Mouse (Mus musculus) cortical plate, adult 2 months (tissue): ENCODE data around the gene Spata25. TPM values are rescaled to one million over a fixed set of nuclear protein-coding genes. Genes with fewer than 3 reads are reported as not detected.

Experiments
- H3K27ac ChIP-seq: fragments of 200-500 bp; 2 replicates; pipeline ENCODE4 v1.5.1; 2012; ENCODE audit warnings: low read length, control low read depth, inconsistent platforms; ENCODE audit not compliant: insufficient read depth
- H3K4me1 ChIP-seq: fragments of 200-500 bp; 2 replicates; pipeline ENCODE4 v1.6.1; 2011; ENCODE audit warnings: low read length; ENCODE audit not compliant: control insufficient read depth, insufficient read depth
- H3K4me3 ChIP-seq: fragments of 200-500 bp; 2 replicates; pipeline ENCODE4 v1.5.1; 2011; ENCODE audit warnings: mild to moderate bottlenecking, low read length, control low read depth; ENCODE audit not compliant: insufficient read depth
- CTCF ChIP-seq: fragments of 200-500 bp; IDR thresholded peaks from 2 replicates; pipeline ENCODE4 v1.5.1; 2011; ENCODE audit warnings: mild to moderate bottlenecking, control low read depth, low read length; ENCODE audit not compliant: insufficient read depth; ENCODE audit errors: extremely low read depth
- POLR2A ChIP-seq: fragments of 200-500 bp; IDR thresholded peaks from 2 replicates; pipeline ENCODE4 v1.6.1; 2011; ENCODE audit warnings: mild to moderate bottlenecking, low read length, control low read depth; ENCODE audit not compliant: insufficient read depth; ENCODE audit errors: extremely low read depth
- polyA plus RNA-seq: library from polyadenylated mRNA; depleted of rRNA; stranded (reverse); fragments of >200 nt; gene quantifications from 2 replicates; pipeline ENCODE4 v1.2.3, GENCODE M21; 2012

Gene Spata25
- polyA plus RNA-seq, 1 experiment, result 0.23 TPM

- Histone ChIP-seq H3K4me1 (peaks cover under 1% of the 10 kb centered on the region; the same call in 1 of the 2 replicates), H3K27ac (no peak overlapping the region), H3K4me3 (no peak overlapping the region)
- no peak for TF ChIP-seq CTCF
- TF ChIP-seq POLR2A, result no peak
Measured at GRCm38 (mm10) chr2:164831029-164831428, 2.7 kb upstream of the Spata25 start.

- Histone ChIP-seq H3K27ac (no peak overlapping the region), H3K4me3 (no peak overlapping the region), H3K4me1 (peaks cover 2% of the 10 kb centered on the region; the same call in 1 of the 2 replicates)
- TF ChIP-seq POLR2A (no peak), CTCF (no peak)
Measured at GRCm38 (mm10) chr2:164829090-164829489, 753 bp upstream of the Spata25 start.

GRCm38 (mm10) chr2:164827146-164827850 is 1.0 kb downstream of the Spata25 start:
- Histone ChIP-seq H3K4me1 (peaks cover 2% of the 10 kb centered on the region; the same call in 1 of the 2 replicates), H3K27ac (no peak overlapping the region), H3K4me3 (no peak overlapping the region)
- TF ChIP-seq CTCF (no peak), POLR2A (no peak)

GRCm38 (mm10) chr2:164825521-164825920 is 2.8 kb downstream of the Spata25 start:
- TF ChIP-seq CTCF (no peak), POLR2A (no peak)
- Histone ChIP-seq H3K4me3 (no peak overlapping the region), H3K27ac (no peak overlapping the region), H3K4me1 (peaks cover 2% of the 10 kb centered on the region; the same call in 1 of the 2 replicates)

- Histone ChIP-seq H3K4me1 (peaks cover 2% of the 10 kb centered on the region; the same call in 1 of the 2 replicates), H3K4me3 (no peak overlapping the region), H3K27ac (no peak overlapping the region)
- TF ChIP-seq POLR2A (no peak), CTCF (no peak)
Measured at GRCm38 (mm10) chr2:164823969-164824368, 4.4 kb downstream of the Spata25 start.

GRCm38 (mm10) chr2:164823181-164823585 is 5.2 kb downstream of the Spata25 start:
- peaks cover 2% of the 10 kb centered on the region; the same call in 1 of the 2 replicates for H3K4me1 ChIP-seq
- TF ChIP-seq CTCF (no peak), POLR2A (no peak)
- peak overlapping the region; percentile 51 for H3K27ac ChIP-seq
- H3K4me3 ChIP-seq, result peak overlapping the region; percentile 54

- peak within 1 kb of the TSS; percentile 51 for H3K27ac ChIP-seq
- peak; percentile 94 for TF ChIP-seq POLR2A
- TF ChIP-seq CTCF, result no peak
Measured at GRCm38 (mm10) chr2:164822636-164823165, 5.6 kb downstream of the Spata25 start, which contains the start of gene Zswim1. Gene Zswim1 (plus strand): TSS chr2:164822686.

GRCm38 (mm10) chr2:164821060-164821459 is 7.3 kb downstream of the Spata25 start:
- Histone ChIP-seq H3K4me3 (no peak overlapping the region), H3K4me1 (peaks cover 1% of the 10 kb centered on the region; the same call in 1 of the 2 replicates), H3K27ac (no peak overlapping the region)
- no peak for TF ChIP-seq POLR2A
- TF ChIP-seq CTCF, result no peak

More at GRCm38 (mm10) chr2:164822636-164823165, 5.6 kb downstream of the Spata25 start, which contains the start of gene Zswim1:
- Histone ChIP-seq H3K4me1 (peaks cover 2% of the 10 kb centered on the region; the same call in 1 of the 2 replicates), H3K4me3 (peak within 1 kb of the TSS; percentile 54)

GRCm38 (mm10) chr2:164817703-164818102 is 10.6 kb downstream of the Spata25 start:
- Histone ChIP-seq H3K4me3 (no peak overlapping the region), H3K27ac (no peak overlapping the region), H3K4me1 (no peaks in the 10 kb centered on the region)
- no peak for TF ChIP-seq POLR2A
- TF ChIP-seq CTCF, result no peak

- H3K4me1 ChIP-seq, result no peaks in the 10 kb centered on the region
- H3K4me3 ChIP-seq, result no peak overlapping the region
- no peak for TF ChIP-seq CTCF
- no peak for TF ChIP-seq POLR2A
- H3K27ac ChIP-seq, result no peak overlapping the region
Measured at GRCm38 (mm10) chr2:164817206-164817605, 11.1 kb downstream of the Spata25 start.
